Mouse (Mus musculus): Measurements from ENCODE around the gene Npm1. TPM values are rescaled to one million over a fixed set of nuclear protein-coding genes. Genes with fewer than 3 reads are reported as not detected.

Gene Npm1
- polyA plus RNA-seq, 1 experiment from 2014 or later: 1,437 TPM

GRCm38 (mm10) chr11:33103291-33103943, 59.6 kb downstream of the Npm1 start:
- Histone ChIP-seq H3K36me3 (replicated peaks; ENCODE audit: control insufficient read depth, insufficient read depth, low read depth, low read length) (no peaks in the 10 kb centered on the region), H3K9ac (replicated peaks; ENCODE audit: low read length) (no peak overlapping the region), H3K4me1 (ENCODE audit: control insufficient read depth, insufficient read depth, low read length) (peaks cover 5% of the 10 kb centered on the region; the same call in 1 of the 2 replicates), H3K27me3 (ENCODE audit: control insufficient read depth, insufficient read depth, low read length) (no peaks in the 10 kb centered on the region), H3K4me2 (ENCODE audit: low read depth, low read length) (no peak overlapping the region), H3K27ac (replicated peaks; ENCODE audit: low read depth, low read length) (no peak overlapping the region), H3K4me3 (ENCODE audit: low read depth, low read length) (no peak overlapping the region), H3K9me3 (replicated peaks; ENCODE audit: control insufficient read depth, low read length) (no peaks in the 10 kb centered on the region)
- no peak for DNase-seq (ENCODE audit: low spot score)
- ATAC-seq (replicated peaks; ENCODE audit: insufficient number of reproducible peaks, low FRiP score, low TSS enrichment, low read depth): no peak
- WGBS: 88% methylated on average over 13 of the region's 13 CpGs

Other genes with a start within 250 kb of the Npm1 start
- gene Fgf18, start 15.8 kb downstream of the Npm1 start, polyA plus RNA-seq (2014; fragmentation: Nextera tagmentation; extraction: Ambion mirVana): 4.0 and 5.1 TPM in 2 replicates
- 6.0 and 7.4 TPM in 2 replicates for gene Tlx3, start 40.4 kb upstream of the Npm1 start, polyA plus RNA-seq (2014; fragmentation: Nextera tagmentation; extraction: Ambion mirVana)
- gene Gm12117, start 113.5 kb upstream of the Npm1 start, polyA plus RNA-seq (2014; fragmentation: Nextera tagmentation; extraction: Ambion mirVana): not detected in 2 replicates

Data from embryonic facial prominence, embryonic 11.5 days (tissue).